Mouse (Mus musculus) MN1 (cell line): Measurements from ENCODE around the gene Dpp9.

Experiments used
- DNase-seq: peaks from one replicate; pipeline ENCODE4 v3.0.0-alpha.2; 2016; ENCODE audit warnings: low spot score

Dpp9 gene

GRCm38 (mm10) chr17:56139858-56140595 lies 78.7 kb downstream of the Dpp9 start, which contains the start of gene Sema6b:
TSS of gene Sema6b (minus strand) at chr17:56140343.
- peak; percentile 62 for DNase-seq

- no peak for DNase-seq
Observed at GRCm38 (mm10) chr17:56139355-56139754, 79.3 kb downstream of the Dpp9 start.

GRCm38 (mm10) chr17:56137839-56138613 lies 80.7 kb downstream of the Dpp9 start:
- no peak for DNase-seq
